Mouse (Mus musculus): ENCODE data around the gene Antxr2. TPM values are rescaled to one million over a fixed set of nuclear protein-coding genes. Genes with fewer than 3 reads are reported as not detected.

Antxr2 gene
- polyA plus RNA-seq (2012; rRNA removed) = 0.60 and 0.63 TPM in 2 replicates

DNA sequence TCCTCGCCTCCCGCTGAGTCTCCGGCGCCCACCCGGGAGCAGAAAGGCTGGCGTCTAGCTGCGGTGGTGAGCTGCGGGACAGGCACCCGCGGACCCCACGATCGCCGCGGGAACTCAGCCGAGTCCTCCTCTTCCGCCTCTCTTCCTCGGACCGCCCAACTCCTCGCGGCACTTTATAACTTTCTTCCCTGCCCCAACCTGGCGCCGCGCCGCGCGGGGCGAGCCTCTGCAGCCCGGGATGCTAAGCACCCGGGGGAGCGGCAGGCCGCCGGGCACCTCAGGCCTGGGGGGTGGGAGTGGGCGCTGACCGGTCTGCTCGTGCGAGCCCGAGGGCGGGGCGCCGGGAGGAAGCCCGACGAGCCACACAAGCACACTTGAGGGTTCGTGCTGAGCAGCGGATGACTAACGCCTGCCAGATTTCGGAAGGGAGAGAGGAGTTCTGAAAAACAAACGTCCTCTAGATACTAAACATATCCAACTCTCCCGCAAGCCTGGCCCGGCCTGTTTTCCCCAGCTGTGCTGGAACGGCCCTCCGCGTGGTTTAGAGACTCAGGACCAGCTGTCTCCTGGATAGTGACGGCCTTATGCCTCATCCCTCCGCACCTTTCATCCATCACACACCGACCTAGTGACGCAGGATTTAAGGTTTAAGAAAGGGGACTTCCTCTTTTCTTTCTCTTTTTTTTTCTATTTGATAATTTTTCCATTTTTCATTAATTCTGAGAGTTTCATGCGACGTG lies at the start of gene Antxr2:
Antxr2 (minus strand) TSS at position 142 of the 740 bp plus-strand sequence.
- peak in 1 of 2 experiments; percentile 58 for DNase-seq (ENCODE audit: extremely low spot score in 1 of 2, low spot score in 1 of 2)

- peak in 1 of 2 experiments; percentile 15 for DNase-seq (ENCODE audit: extremely low spot score in 1 of 2, low spot score in 1 of 2)
These were observed 45.8 kb upstream of the Antxr2 start for GRCm38 (mm10) chr5:98076612-98077011.

DNA sequence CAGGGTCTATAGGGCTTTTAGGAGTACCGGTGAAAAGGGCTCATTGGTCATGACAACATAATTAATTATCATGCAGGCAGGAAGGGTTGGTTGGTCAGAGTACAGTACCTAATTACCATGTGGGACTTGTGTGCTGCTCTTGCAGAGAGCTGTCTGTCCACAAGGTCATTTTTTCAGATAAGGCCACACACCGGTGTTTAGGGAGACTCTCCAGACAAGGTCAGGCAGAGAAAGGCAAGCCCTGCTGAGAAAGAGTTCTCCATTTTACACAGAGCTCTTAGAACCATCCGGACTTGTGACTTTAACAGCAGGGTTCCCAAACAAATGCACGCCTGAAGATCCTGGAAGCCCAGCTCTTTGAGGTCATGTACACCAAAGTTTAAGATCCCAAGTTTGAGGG lies 38.3 kb upstream of the Antxr2 start:
- no peak for DNase-seq (ENCODE audit: extremely low spot score in 1 of 2, low spot score in 1 of 2)

DNA sequence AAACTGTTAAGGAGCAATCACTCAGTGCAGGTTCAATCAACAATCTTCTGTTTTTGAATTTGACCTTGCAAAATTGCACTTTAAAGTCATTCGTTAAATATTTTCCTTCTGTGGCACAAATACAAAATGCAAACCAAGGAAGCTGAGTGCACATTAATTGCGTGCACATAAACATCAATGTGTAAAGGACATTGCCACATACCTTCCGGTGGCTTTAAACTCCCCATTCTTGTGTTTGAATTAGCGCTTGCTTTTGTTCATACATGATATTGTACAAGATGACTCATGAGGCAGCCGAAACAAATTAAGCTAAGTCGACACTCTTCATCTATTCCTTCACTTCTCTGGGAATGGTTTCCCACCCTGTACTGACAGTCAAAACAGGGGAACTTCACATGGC lies 24.4 kb upstream of the Antxr2 start:
- no peak for DNase-seq (ENCODE audit: extremely low spot score in 1 of 2, low spot score in 1 of 2)

DNA sequence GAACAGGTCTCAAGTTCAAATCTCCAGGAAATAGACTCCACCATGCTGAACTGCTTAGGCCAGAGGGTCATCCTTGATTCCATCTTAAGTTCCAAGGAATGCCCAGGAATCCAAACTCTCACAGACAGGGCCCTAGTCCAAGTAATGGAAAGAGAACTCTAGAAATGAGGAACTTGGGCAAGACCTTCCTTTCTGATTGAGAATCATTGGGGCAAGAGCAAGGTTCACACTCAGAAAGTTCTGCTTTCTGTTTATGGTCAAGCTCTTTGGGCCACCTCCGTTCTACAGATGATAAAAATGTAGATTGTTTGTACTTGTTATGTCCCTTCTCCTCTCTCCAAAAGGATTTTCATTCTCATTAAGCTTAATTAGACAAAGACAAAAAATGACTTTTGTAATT lies 24.0 kb upstream of the Antxr2 start:
- no peak for DNase-seq (ENCODE audit: extremely low spot score in 1 of 2, low spot score in 1 of 2)

GRCm38 (mm10) chr5:98034928-98035327 lies 4.1 kb upstream of the Antxr2 start:
- DNase-seq (ENCODE audit: extremely low spot score in 1 of 2, low spot score in 1 of 2) = no peak

GRCm38 (mm10) chr5:98034207-98034606 lies 3.4 kb upstream of the Antxr2 start:
- no peak for DNase-seq (ENCODE audit: extremely low spot score in 1 of 2, low spot score in 1 of 2)

DNA sequence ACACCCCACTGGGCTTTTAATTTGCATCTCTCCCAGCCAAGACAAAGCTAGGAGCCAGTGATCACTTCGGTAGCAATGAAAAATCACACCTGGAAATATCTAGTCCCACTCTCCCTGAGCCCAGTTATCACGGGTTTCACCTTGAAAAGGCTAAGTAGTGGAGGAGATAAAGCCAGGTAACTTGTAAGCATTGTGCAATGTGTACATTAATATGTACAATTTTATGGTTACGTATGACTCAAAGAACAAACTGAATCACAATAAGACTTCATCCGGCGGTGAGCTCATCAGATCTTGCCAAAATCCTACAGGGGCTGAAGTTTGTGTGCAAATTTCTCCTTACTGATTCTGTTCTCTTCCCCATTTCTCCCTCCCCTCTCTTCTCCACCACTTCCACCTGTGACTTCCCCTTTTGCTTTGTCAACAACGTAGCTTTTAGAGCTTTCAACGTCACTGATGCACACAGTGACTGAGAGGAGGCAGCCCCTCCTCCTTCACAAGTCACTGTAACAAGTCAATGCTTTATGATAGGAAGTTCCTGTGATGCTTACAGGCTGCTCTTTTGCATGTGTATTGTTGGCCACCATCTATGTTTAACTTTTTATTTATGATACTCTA lies 2.1 kb upstream of the Antxr2 start:
- no peak for DNase-seq (ENCODE audit: extremely low spot score in 1 of 2, low spot score in 1 of 2)

DNA sequence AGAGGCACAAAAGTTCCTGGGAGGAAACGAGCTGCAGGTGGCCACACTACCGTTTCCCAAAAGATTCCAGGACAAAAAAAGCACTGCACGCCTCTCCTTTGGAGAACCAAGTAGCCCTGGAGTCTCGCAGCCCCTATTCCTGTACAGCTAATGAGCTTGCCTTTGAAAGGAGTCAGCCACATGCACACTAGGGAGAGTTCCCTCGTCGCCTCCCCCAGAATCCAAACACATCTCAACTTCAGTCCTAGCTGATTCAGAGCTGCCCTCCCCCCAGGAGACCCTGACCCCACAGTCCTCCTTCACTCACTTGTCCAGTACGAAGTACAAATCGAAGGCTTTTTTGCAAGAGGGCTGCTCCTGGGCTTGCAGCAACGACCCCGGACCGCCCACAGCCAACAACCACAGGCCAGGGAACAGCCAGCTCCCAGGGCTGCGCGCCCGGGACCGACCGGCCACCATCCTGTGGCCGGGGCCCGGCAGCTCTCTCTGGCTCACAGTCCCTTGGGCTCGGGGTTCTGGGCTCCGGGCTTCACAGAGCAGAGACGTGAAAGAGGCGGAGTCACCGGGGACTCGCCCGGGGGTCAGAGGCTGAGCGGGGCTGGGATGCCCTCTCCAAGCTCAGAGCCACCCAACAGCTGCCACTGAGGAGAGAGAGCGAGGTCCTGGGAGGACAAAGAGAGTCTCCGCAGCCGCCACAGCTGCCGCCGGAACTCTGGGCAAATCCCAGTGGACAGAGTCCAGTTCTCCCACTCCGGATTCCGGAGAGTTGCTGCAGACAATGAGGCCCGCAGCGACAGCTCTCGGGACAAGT lies 547 bp downstream of the Antxr2 start:
- DNase-seq (ENCODE audit: extremely low spot score in 1 of 2, low spot score in 1 of 2) = no peak

DNA sequence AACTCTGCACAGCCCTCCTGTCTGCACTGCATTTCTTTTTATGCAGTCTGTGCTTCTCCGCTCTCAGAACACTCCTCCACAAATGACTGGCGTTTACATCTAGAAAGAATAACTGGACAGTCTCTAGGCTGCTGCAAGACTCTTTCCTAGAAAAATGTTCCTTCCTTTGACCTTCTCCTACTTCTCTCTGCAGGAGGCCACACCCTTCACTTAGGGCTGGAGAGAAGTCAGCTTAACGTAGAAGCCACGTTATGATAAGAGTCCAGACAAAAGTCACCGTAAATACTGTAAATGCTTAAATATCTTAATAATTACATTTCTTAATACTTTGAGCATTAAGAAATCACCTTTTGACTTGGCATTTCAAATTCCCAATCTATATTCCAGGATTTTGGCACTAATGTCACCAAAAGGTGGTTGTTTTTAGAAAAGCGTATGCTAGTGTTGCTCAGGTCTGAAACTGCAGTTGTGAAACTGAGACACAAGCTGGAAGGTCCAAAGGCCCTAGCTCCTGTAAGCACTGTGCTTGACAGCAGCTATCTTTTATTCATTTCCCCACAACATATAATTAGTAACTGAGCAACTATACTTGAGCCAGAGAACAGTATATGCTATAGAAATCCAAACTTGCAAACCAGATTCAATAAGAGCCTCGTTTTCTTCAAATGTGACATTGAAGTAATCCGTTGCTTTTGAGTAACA lies 3.0 kb downstream of the Antxr2 start:
- DNase-seq (ENCODE audit: extremely low spot score in 1 of 2, low spot score in 1 of 2) = no peak

DNA sequence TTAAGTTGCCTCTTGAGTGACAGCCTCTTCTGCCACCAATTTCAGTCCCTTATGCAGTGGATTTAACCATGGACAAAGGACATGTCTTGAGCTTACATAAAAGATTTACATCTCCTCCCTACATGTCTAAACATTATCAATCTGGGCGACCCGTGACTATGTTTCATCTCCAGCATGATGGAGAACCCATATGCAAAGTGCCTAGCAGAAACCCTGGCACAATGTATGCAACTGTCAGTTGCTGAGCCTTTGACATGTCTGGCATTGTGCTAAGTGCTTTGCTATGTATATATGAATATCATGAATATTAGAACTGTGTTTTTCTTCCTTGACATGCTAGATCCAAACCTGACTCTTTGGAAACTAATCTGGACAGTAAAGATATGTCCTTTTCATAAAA lies 4.9 kb downstream of the Antxr2 start:
- no peak for DNase-seq (ENCODE audit: extremely low spot score in 1 of 2, low spot score in 1 of 2)

GRCm38 (mm10) chr5:98024545-98024944 lies 6.3 kb downstream of the Antxr2 start:
- DNase-seq (ENCODE audit: extremely low spot score in 1 of 2, low spot score in 1 of 2) = no peak

DNA sequence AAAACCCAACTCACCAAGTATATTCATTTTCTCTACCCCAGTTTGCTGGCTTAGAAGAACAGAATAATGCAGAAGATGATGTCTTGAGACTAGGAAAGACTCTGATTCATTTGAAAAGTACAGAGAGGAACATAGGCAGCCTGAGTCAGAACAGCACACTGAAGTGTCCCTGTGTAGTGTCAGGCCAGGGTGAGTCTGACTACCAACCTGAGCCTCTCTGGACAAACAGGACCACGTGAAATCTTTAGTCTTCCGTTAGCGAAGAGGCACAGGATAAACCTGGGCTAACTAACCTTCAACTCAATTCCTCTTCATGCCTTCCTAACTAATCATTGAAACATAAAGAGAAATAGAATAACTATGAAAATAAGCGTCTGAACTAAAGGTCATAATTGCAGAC lies 9.3 kb downstream of the Antxr2 start:
- no peak for DNase-seq (ENCODE audit: extremely low spot score in 1 of 2, low spot score in 1 of 2)

DNA sequence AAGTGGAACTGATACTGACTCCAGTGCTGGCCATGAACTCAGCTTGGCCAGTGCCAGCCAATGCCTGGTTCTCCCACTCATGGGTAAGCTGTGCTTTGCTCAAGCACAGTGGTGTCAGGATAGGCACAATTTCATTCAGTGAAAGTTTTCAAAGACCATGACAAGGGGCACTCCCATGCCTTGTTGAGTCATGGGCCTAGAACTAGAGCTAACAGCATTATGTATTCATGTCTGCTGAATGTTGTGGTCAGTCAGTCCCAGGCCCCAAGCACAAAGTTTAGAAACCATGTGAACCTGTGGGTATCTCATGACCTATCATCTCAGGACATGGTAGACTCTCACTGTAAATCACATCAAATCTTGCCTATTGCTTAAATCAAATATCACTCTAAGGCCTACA lies 10.2 kb downstream of the Antxr2 start:
- no peak for DNase-seq (ENCODE audit: extremely low spot score in 1 of 2, low spot score in 1 of 2)

DNA sequence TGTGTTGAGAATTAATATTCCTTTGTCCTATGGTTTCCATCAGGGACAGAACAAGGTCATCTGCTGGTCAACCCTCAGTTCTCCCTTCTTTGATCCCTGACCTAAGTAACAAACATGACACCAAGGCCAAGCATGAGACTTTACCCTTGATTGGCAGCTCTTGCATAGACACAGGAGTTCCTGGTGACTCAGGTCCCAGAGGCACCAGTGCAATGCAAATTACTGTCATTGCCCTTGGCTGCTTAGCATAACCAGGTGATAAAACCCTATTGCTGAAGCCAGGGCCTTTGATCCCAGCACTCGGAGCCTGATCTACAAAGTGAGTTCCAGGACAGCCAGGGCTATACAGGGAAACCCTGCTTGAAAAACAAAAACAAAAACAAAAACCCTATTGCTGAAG lies 11.4 kb downstream of the Antxr2 start:
- no peak for DNase-seq (ENCODE audit: extremely low spot score in 1 of 2, low spot score in 1 of 2)

DNA sequence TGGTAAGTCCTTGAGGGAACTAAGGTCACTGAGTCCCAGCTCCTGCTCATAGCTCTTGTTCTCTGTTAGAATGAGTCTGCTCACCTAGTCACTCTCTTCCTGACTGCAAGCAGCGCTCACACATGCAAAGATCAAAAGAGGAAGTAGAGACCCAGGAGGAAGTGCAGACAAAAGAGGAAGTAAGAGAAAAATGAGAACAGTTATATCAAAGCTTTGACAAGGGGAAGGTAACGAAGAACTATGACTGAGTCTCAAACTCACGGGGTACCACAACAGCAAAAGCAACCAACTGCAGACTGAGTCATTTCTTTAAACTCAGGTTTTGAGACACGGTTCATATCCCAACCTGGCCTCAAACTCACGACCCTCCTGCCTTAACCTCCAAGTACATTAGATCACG lies 12.7 kb downstream of the Antxr2 start:
- DNase-seq (ENCODE audit: extremely low spot score in 1 of 2, low spot score in 1 of 2) = no peak

DNA sequence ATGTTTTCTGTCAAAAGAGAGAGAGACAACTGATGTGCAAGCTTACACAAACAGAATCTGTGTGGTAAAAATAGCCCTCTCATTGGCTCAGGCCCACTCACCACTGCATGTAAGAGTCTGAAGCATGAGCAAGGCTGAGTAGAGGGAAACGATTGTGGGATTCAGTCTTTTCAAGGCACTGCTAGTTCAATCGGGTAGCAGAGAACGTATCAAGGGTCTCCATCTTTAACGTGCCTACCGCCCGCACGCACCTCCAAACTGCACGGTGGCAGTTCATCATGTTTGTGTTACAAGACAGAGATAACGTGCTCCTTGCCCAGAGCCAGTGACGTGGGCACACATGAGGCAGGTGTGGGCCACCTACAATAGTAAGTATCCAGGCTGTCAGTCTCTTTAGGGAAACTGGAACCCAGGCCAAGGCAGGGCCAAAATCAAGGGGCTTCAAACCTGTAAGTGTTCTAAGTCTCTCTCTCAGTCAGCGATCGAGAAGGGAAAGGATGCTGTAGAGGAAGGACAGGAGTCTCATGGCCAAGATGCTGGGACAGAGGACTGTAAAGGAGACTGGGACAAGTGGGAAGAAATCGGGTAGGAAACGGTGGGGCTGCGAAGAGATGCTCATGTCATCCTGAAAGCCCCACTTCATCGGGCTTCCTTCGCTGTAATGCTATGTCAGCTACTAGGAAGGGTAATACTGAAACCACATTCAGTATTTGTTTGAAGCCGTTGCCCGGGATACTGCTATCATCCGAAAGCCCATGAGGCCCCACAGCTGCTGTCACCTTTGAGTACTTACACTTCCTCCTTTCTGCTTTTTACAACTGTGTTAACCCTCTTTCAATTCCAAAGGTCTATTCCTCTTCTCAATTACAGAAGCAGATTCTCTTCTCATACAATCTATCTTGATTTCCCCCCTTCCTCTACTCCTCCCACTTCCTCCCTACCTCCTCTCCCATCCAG lies 14.3 kb downstream of the Antxr2 start:
- DNase-seq (ENCODE audit: extremely low spot score in 1 of 2, low spot score in 1 of 2) = no peak

- no peak for DNase-seq (ENCODE audit: extremely low spot score in 1 of 2, low spot score in 1 of 2)
These were observed 25.1 kb downstream of the Antxr2 start for GRCm38 (mm10) chr5:98005751-98006150.

- DNase-seq (ENCODE audit: extremely low spot score in 1 of 2, low spot score in 1 of 2) = no peak
These were observed 31.5 kb downstream of the Antxr2 start for GRCm38 (mm10) chr5:97999261-97999824.
